Mouse (Mus musculus) testis, adult 2 months (tissue): ENCODE data around the gene Ctr9. TPM values are rescaled to one million over a fixed set of nuclear protein-coding genes. Genes with fewer than 3 reads are reported as not detected.

ENCODE experiments used
- H3K27ac ChIP-seq: fragments of 200-500 bp; 2 replicates; pipeline ENCODE4 v1.5.1; 2012; ENCODE audit warnings: low read depth, low read length; ENCODE audit not compliant: control insufficient read depth, insufficient read depth
- H3K27me3 ChIP-seq: fragments of 200-500 bp; 2 replicates; pipeline ENCODE4 v1.6.1; 2012; ENCODE audit warnings: mild to moderate bottlenecking, low read length, moderate library complexity; ENCODE audit not compliant: control insufficient read depth, insufficient read depth
- H3K36me3 ChIP-seq: fragments of 200-500 bp; 2 replicates; pipeline ENCODE4 v1.6.1; 2012; ENCODE audit warnings: mild to moderate bottlenecking, low read length; ENCODE audit not compliant: control insufficient read depth, insufficient read depth
- H3K4me1 ChIP-seq: fragments of 200-500 bp; 2 replicates; pipeline ENCODE4 v1.6.1; 2012; ENCODE audit warnings: low read length; ENCODE audit not compliant: control insufficient read depth, insufficient read depth
- H3K4me3 ChIP-seq: fragments of 200-500 bp; 2 replicates; pipeline ENCODE4 v1.5.1; 2012; ENCODE audit warnings: low read depth, mild to moderate bottlenecking, low read length, moderate library complexity, mixed read lengths; ENCODE audit not compliant: control insufficient read depth
- CTCF ChIP-seq: fragments of 200-500 bp; IDR thresholded peaks from 2 replicates; pipeline ENCODE4 v1.5.1; 2012; ENCODE audit warnings: low read depth, mild to moderate bottlenecking, inconsistent platforms, low read length, moderate library complexity; ENCODE audit not compliant: control insufficient read depth, insufficient read depth, insufficient replicate concordance
- POLR2A ChIP-seq: fragments of 200-500 bp; IDR thresholded peaks from 2 replicates; pipeline ENCODE4 v1.6.1; 2012; ENCODE audit warnings: low read depth, mild to moderate bottlenecking, inconsistent platforms, low read length, moderate library complexity; ENCODE audit not compliant: control insufficient read depth
- polyA plus RNA-seq: library from polyadenylated mRNA; depleted of rRNA; stranded (reverse); fragments of >200 nt; gene quantifications from 2 replicates; pipeline ENCODE4 v1.2.3, GENCODE M21; 2012; rRNA removed

Ctr9 gene
- 17.3 and 19.3 TPM in 2 replicates for polyA plus RNA-seq

- H3K4me1 ChIP-seq, result peaks cover 8% of the 10 kb centered on the region
- peak within 1 kb of the TSS; percentile 96 for H3K27ac ChIP-seq
- no peaks in the 10 kb centered on the region for H3K36me3 ChIP-seq
- peak; percentile 92 for TF ChIP-seq POLR2A
- no peak for TF ChIP-seq CTCF
- H3K4me3 ChIP-seq, result peak within 1 kb of the TSS; percentile 98
- H3K27me3 ChIP-seq, result no peaks in the 10 kb centered on the region
These were observed at the start of gene Ctr9 for GRCm38 (mm10) chr7:111028281-111029045. Gene Ctr9, plus strand, starts transcription at chr7:111028951.

DNA sequence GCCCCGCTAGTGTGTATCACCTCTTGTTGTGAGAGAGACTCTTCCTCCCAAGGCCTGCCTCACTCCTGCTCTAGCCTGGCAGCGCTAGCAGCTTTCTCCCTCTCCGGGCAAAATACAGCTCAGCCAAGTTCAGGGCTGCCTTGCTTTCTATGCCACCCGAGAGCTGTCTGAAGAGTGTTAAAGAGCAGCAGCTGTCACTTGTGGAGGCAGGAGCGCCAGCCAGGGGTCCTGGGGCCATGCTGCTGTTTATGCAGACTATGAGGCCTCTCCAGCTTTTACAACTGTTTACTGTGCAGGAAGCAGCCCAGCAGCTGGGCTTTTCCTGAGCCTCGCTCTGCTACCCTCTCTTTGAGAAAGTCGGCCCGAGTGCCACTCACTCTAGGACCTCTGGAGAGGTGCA is 47.7 kb upstream of the Ctr9 start:
- TF ChIP-seq CTCF, result no peak
- no peak for TF ChIP-seq POLR2A
- H3K4me3 ChIP-seq, result peak overlapping the region; percentile 49
- H3K4me1 ChIP-seq, result peaks cover 3% of the 10 kb centered on the region
- H3K27me3 ChIP-seq, result no peaks in the 10 kb centered on the region
- H3K36me3 ChIP-seq, result no peaks in the 10 kb centered on the region
- H3K27ac ChIP-seq, result 0 out of 2 replicates have a peak overlapping the region, but pooled peaks have one; percentile 41

GRCm38 (mm10) chr7:110982053-110982705 is 46.6 kb upstream of the Ctr9 start, which contains the start of gene Mrvi1:
Gene Mrvi1, minus strand, starts transcription at chr7:110982461.
- no peaks in the 10 kb centered on the region for H3K27me3 ChIP-seq
- no peak for TF ChIP-seq POLR2A
- no peak for TF ChIP-seq CTCF
- H3K4me1 ChIP-seq, result peaks cover 3% of the 10 kb centered on the region; the same call in 1 of the 2 replicates
- no peaks in the 10 kb centered on the region for H3K36me3 ChIP-seq
- peak within 1 kb of the TSS; percentile 68 for H3K27ac ChIP-seq
- H3K4me3 ChIP-seq, result peak within 1 kb of the TSS; percentile 49

DNA sequence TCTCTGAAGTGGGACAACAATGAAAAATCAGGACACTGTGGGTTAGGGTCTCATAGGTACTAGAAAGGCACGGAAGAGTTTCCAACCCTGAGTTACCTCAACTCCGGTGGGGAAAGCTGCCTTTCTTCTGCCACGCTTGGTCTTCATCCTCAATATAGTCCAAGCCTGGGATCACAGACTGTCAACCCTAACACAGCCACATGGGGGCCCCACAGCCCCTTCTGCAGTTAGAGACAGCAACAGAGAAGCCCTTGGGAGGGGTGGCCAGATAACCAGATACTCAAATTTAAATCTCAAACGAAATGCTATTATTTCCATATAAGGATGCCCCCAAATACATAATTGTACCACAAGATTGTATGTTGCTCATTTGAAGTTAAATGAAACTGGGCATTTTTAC is 46.0 kb upstream of the Ctr9 start:
- peak overlapping the region; percentile 55; the same call in 1 of the 2 replicates for H3K27ac ChIP-seq
- TF ChIP-seq POLR2A (no peak), CTCF (peak; percentile 19; the same call in 1 of the 2 replicates)

GRCm38 (mm10) chr7:110983621-110984020 is 45.1 kb upstream of the Ctr9 start:
- TF ChIP-seq CTCF, result no peak
- TF ChIP-seq POLR2A, result no peak
- Histone ChIP-seq H3K27ac (no peak overlapping the region), H3K36me3 (no peaks in the 10 kb centered on the region), H3K4me3 (no peak overlapping the region), H3K27me3 (no peaks in the 10 kb centered on the region), H3K4me1 (peaks cover 3% of the 10 kb centered on the region; the same call in 1 of the 2 replicates)

More for the DNA sequence above, 46.0 kb upstream of the Ctr9 start:
- Histone ChIP-seq H3K4me3 (no peak overlapping the region), H3K36me3 (no peaks in the 10 kb centered on the region), H3K27me3 (no peaks in the 10 kb centered on the region), H3K4me1 (peaks cover 3% of the 10 kb centered on the region; the same call in 1 of the 2 replicates)

- no peaks in the 10 kb centered on the region for H3K36me3 ChIP-seq
- H3K4me3 ChIP-seq, result peak overlapping the region; percentile 60
- TF ChIP-seq CTCF (no peak), POLR2A (no peak)
- no peak overlapping the region for H3K27ac ChIP-seq
- no peaks in the 10 kb centered on the region for H3K4me1 ChIP-seq
- no peaks in the 10 kb centered on the region for H3K27me3 ChIP-seq
These were observed 43.0 kb upstream of the Ctr9 start for GRCm38 (mm10) chr7:110985581-110986265.

DNA sequence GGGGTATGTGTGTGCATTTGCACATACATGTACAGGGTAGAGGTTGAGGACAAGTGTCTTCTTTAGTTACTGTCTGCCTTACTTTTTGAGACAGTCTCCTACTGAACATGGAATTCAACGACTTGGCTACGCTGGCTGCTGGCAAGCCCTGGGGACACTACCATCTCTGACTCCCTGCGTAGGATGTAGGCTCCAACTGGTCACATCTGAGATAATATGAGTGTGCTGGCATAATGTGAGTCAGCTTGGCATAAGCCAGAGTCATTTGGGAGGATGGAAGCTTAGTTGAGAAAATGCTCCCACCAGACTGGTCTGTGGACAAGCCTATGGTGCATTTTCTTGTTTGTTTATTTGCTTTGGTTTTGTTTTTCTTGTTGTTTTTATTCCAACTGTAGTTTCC is 40.7 kb upstream of the Ctr9 start:
- Histone ChIP-seq H3K4me1 (no peaks in the 10 kb centered on the region), H3K4me3 (no peak overlapping the region), H3K27ac (no peak overlapping the region), H3K36me3 (no peaks in the 10 kb centered on the region), H3K27me3 (no peaks in the 10 kb centered on the region)
- no peak for TF ChIP-seq CTCF
